Mouse (Mus musculus): ENCODE data around the gene Mettl17.
"Not testable (repeated sequence)": the region's sequence is repeated elsewhere in the genome, so short reads cannot be mapped to it uniquely, and the experiment has no call there.

Gene Mettl17

DNA sequence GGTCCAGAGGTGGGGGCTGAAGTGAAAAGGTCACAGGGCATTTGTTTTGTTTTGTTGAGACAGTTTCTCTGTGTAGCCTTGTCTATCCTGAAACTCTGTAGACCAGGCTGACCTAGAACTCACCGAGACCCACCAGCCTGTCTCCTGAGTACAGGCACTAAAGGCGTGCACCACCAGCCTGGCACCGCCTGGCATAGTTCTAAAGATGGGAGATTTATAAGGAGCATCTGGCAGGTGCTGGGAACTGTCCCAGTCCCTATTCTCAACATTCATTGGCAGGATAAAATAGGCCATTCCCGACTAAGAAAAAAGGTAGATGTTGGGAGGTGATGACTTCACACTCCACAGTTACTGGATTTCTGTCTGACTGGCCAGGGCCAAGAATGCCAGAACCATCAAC lies 34.3 kb downstream of the Mettl17 start:
- in situ Hi-C loops (cut with MboI; ENCODE audit: low pct_unique_long_range_greater_than_20kb in 1 of 2, low sequenced_read_pairs in 2 of 2, unreplicated experiment in 1 of 2): loop anchor here (25.0 kb wide), 3 partner anchors 218 to 418 kb away; partner anchors contain the start of genes Mettl3 (in 1 of the 2) and Sall2 (in 1 of the 2)

DNA sequence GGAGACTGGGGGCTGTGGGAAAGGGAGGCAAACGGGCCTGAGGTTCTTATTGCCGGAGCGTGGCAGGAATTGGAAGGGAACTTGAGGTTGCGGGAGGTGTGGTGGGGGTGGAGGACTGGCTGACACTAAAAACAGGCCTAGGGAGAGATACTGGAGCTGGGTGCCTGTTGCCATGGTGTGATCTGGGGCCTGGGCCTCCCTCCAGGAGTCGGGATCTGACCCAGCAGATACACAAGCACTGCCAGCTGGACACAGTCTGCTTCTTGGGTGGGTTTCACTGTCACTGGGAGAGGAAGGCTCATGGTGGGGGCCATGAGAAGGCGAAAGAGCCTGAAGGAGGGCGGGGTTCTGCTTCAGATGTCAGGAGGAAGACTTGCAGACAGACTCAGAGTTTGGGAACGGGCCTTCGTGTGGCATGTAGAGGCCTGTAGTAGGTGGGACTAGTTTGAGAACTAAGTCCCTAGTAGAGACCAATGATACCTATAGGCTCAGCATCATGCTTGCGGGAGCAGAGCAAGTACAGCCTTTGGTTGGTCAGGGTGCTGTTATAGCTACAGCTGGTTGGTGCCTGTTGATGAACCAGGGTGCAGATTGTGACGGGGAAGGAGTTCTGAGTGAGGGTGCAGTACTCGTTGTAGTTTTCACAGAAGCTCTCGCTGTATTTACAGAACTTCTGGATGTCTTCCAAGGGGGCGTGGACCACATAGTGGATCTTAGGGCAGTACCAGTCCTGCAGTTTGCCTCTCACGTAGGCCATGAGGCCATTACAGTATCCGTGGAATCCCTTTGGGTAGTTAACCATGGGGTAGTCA lies 37.3 kb downstream of the Mettl17 start:
- in situ Hi-C loops (cut with MboI; ENCODE audit: low pct_unique_long_range_greater_than_20kb in 1 of 2, low sequenced_read_pairs in 2 of 2, unreplicated experiment in 1 of 2): loop anchor here (25.0 kb wide), 3 partner anchors 215 to 415 kb away; partner anchors contain the start of genes Mettl3 (in 1 of the 2) and Sall2 (in 1 of the 2)

DNA sequence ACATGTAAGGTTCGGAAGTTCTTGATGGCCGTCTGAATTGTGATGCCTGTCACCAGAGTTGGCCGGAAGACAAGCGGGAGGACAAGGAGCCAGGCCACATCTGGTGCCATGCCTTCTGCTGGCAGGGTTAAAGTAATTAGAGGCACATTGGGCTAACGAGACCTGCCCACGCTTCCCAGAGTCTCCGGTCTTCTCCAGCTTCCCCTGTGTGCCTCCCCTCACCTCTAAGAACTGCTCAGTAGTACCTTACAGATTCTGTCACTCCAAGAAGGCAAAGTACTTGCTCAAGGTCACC lies 37.9 kb downstream of the Mettl17 start, which contains the start of gene Rnase13:
Gene Rnase13 (minus strand): TSS at position 203 of the 295 bp plus-strand sequence.
- in situ Hi-C loops (cut with MboI; ENCODE audit: low pct_unique_long_range_greater_than_20kb in 1 of 2, low sequenced_read_pairs in 2 of 2, unreplicated experiment in 1 of 2): loop anchor here (25.0 kb wide), 3 partner anchors 215 to 415 kb away; partner anchors contain the start of genes Mettl3 (in 1 of the 2) and Sall2 (in 1 of the 2)

DNA sequence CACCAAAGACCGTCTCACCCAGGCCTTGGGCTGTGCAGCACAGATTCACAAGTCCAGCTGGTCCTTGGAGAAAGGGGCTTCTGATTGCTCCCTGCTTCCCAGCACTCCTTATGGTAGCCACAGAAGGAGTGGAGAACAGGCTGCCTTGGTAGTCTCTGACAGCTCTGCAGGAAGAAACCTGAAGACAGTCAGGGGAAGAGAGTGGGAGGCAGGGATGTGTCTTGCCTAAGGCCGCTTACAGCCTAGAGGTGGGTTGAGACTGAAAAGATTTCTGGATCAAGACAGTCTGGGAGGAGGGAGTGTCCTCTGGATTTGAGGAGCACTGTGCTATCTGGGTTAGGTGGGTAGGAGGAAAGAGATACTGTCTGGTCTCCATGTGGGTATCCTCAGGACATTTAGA lies 38.3 kb downstream of the Mettl17 start:
- in situ Hi-C loops (cut with MboI; ENCODE audit: low pct_unique_long_range_greater_than_20kb in 1 of 2, low sequenced_read_pairs in 2 of 2, unreplicated experiment in 1 of 2): loop anchor here (25.0 kb wide), 3 partner anchors 214 to 414 kb away; partner anchors contain the start of genes Mettl3 (in 1 of the 2) and Sall2 (in 1 of the 2)

DNA sequence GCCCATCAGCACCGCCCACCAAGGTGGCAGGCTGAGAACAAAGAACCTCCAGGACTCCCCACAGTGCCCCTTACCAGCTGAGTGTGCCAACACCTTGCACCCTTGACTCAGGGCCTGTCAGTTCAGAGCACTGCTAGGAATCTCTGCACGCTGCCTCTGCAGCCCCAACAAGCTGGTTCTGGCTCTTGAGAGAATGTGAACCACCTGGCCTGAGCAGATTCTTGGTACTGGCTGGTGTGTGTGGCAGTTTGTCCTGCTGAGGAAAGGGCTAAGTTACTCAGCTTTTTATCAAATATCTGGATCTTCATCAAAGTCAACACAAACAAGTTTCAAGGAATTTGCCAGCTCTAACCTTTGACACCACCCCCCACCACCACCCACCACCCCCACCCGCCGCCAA lies 38.9 kb downstream of the Mettl17 start:
- in situ Hi-C loops (cut with MboI; ENCODE audit: low pct_unique_long_range_greater_than_20kb in 1 of 2, low sequenced_read_pairs in 2 of 2, unreplicated experiment in 1 of 2): loop anchor here (25.0 kb wide), 3 partner anchors 214 to 414 kb away; partner anchors contain the start of genes Mettl3 (in 1 of the 2) and Sall2 (in 1 of the 2)

DNA sequence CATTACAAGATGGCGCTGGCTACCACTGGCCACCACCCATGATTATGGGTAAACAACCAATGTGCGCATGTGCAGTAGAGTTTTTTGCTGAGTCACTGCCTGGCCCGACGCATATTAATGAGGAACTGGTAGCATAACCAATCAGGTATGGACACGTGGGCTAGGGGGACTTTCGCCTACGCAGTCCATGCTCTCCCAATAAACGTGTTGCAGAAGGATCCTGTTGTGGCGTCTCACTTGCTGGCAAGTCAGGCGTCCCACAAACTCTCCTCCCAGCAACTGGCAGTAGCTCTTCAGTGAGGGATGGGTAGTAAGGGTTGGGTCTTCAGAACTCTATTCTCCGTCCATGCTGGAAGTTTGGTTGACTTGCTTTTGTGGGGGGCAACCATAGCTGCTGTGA lies 42.3 kb downstream of the Mettl17 start:
- in situ Hi-C loops (cut with MboI; ENCODE audit: low pct_unique_long_range_greater_than_20kb in 1 of 2, low sequenced_read_pairs in 2 of 2, unreplicated experiment in 1 of 2): not testable (repeated sequence)

DNA sequence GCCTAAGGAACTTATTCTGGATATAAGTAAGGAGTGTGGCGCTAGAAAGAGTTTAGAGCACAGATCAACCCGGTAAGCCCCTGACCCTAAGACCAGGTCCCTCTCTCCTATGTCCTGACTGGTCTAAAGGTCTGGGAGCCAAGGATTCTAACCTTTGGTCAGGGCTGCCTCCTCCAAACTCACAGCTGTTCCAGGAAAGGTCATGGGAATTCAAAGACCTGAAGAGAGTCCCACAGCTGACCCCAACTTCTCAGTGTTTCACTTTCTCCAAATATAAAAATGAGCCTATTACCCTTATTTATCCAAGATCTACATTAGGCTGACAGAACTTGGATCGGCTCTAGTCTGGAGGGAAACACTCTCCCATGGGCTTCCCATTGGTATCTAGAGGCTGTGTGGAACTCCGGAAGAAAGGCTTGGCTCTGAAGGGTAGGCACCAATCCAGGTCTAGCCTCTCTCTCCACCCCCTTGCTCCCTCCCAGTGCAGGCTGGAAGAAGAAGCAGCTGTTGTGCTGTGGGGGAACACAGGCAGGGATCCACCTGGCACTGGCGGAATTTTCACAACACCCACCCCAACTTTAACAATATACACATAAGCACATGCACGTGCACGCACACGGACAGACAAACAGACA lies 44.8 kb downstream of the Mettl17 start:
- in situ Hi-C loops (cut with MboI; ENCODE audit: low pct_unique_long_range_greater_than_20kb in 1 of 2, low sequenced_read_pairs in 2 of 2, unreplicated experiment in 1 of 2): no loop called here

DNA sequence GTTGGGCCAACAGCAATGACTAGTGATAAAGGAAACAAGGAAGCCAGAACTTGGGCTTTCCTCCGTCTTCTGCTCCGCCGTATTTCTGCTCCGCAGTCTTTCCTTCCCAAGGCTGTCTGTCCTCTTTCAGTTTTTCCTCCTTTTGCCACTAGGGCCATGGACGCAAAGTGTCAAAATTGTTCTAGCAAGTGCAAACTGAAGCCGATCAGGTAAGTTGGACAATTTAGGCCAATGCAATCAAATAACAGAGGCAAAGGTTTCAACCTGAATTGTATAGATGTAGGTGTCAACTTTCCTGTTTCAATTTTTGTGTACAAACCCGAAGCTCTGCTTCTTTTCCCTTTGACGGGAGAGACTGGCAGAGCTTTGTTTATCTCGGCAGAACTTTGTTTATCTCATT lies 45.3 kb downstream of the Mettl17 start:
- in situ Hi-C loops (cut with MboI; ENCODE audit: low pct_unique_long_range_greater_than_20kb in 1 of 2, low sequenced_read_pairs in 2 of 2, unreplicated experiment in 1 of 2): no loop called here

DNA sequence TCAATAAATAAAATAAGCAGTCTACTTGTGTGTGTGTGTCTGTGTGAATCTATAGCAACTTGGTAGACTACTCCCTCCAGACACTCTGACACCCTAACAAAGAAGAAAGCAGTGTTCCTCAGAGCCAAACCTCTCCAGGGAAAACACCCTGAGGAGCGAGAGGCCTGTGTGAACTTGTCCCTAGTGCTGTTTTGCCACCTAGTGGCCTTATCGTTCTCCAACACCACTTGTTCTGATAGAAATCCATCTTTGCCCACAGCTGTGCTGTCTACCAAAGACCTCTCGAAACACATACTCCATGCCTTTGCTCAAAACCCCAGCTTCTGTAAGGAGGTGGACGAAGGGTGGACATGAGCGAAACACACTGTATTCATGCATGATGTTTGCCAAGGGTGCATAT lies 46.2 kb downstream of the Mettl17 start:
- in situ Hi-C loops (cut with MboI; ENCODE audit: low pct_unique_long_range_greater_than_20kb in 1 of 2, low sequenced_read_pairs in 2 of 2, unreplicated experiment in 1 of 2): no loop called here

DNA sequence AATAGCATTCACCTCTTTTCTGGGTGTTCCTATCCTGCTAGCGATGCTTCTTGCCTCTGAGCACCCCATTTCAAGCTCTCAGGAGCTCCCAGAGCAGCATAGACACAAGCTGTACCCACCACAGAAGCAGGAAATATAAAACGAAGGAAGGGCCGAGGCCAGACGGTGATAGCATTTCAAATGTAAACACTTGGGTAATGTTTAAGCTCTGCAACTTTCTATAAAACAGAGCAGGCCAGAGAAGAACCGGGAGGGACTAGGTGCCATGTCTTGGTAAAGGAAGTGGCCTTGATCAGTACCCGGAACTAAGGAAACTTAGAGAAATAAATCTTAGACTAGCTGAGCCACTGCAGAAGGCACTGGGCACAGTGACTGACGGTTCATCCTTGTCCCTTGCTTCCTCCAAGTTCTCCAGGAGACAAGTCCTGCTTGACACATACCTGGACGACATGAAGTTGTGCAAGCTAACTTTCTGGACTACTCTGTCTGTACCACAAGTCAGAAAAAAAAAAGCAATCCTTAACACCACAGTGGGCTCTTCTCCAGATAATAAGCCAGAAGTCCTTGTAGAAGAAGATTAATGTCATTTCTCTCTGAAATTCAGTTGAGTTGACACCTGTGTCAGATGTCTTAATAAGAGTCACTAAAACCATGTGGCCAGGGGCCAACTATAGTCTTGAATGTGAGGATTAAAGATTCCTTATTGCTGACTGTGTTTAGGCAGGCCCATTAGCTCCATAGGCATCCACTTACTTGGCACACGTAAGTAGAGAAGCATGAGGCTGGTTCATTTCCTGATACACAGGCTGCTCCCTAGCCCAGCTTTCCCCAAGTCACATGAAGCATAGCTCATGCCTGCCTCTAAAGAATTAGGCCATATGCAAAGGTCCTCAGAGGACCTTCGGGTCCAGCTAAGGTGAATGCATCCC lies 47.7 kb downstream of the Mettl17 start:
- in situ Hi-C loops (cut with MboI; ENCODE audit: low pct_unique_long_range_greater_than_20kb in 1 of 2, low sequenced_read_pairs in 2 of 2, unreplicated experiment in 1 of 2): no loop called here

DNA sequence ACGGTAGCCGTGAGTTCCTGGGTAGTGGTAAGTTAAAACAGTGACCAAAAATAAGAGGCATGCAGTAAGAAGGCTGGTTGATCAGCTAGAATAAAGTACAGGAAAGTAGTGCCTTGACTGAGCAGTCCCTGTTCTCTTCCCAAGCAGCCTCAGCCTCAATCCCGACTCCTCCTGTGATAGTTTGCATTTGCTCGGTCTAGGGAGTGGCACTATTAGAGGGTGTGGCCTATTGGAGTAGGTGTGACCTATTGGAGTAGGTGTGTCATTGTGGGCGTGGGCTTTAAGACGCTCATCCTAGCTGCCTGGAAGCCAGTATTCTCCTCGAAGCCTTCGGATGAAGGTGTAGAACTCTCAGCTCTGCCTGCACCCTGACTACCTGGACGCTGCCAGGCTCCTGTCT lies 54.4 kb downstream of the Mettl17 start:
- in situ Hi-C loops (cut with MboI; ENCODE audit: low pct_unique_long_range_greater_than_20kb in 1 of 2, low sequenced_read_pairs in 2 of 2, unreplicated experiment in 1 of 2): no loop called here

DNA sequence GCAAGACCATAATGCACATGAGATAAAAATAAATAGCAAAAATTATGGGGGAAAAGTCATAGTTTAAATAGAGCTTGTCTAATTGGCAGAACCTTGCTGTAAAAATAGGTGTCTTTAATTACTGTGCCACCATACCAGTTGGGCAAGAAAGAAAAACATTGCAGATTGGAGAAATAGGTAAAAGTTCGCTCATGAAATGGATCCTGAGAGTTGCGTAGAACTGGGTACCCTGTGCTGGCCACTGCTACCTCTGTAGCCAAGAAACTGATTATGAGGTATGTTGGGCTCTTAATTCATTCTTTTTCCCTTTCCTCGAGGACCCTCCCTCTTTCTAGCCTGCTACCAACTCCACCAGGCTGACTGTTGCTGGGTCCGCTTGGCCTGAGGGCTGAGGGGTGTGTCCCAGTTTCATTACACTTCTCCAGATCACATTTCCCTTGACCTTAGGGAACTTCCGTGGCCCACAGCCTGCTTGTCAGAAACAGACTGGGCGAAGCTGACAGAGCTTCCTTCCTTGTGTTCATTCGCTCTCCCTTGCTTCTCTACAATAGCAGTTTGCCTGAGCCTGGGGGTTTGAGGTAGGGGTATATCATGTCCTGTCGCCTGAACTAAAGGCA lies 56.4 kb downstream of the Mettl17 start:
- in situ Hi-C loops (cut with MboI; ENCODE audit: low pct_unique_long_range_greater_than_20kb in 1 of 2, low sequenced_read_pairs in 2 of 2, unreplicated experiment in 1 of 2): no loop called here

DNA sequence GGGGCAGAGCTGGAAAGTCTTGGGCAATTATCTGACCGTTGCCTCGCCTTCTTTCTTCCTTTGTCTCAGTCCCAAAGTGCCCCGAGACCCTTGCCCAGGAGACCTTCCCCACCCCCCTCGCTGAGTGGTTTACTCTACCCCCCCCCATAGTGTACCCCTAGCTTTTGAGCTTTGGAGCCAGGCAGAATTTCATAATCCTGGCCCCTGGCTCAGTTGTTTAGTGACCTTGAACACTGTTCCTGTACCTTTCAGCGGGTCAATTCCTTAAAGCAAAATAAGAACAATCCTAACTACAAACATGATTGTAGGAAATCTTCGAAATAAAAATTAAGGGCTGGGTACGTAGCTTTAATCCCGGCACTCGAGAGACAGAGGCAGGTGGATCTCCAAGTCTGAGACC lies 56.9 kb downstream of the Mettl17 start:
- in situ Hi-C loops (cut with MboI; ENCODE audit: low pct_unique_long_range_greater_than_20kb in 1 of 2, low sequenced_read_pairs in 2 of 2, unreplicated experiment in 1 of 2): no loop called here

DNA sequence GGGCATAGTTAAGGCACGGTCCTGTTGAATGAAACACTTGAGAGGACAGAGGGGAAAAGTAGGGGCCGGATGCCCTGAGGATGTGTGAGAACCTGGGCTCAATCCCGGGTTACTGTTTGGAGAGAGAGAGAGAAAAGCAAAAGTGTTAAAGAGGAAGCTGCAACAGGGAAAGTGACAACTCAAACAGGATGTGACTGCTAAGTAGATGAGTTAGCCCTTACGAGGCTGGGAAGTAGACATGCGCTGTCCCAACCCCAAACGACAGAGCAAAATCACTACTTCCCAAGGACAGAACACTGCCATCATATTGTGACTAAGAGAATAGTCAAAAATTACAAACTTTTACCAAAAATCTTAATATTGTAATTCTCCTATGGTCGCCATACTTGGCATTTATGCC lies 57.6 kb downstream of the Mettl17 start:
- in situ Hi-C loops (cut with MboI; ENCODE audit: low pct_unique_long_range_greater_than_20kb in 1 of 2, low sequenced_read_pairs in 2 of 2, unreplicated experiment in 1 of 2): no loop called here
